Mouse (Mus musculus): ENCODE data around the gene Aup1.

- TF ChIP-seq CTCF (IDR thresholded peaks at IDR 0.05; ENCODE audit: borderline replicate concordance, control insufficient read depth, extremely low read depth, insufficient read depth, low read length, poor library complexity) (no peak), POLR2A (IDR thresholded peaks at IDR 0.05; ENCODE audit: control insufficient read depth, extremely low read depth, insufficient read depth, low read length, poor library complexity) (no peak)
These were observed 40.9 kb upstream of the Aup1 start for GRCm38 (mm10) chr6:83013444-83013843.
